Mouse (Mus musculus) kidney, postnatal 36 days (tissue): ENCODE measurements at regions not wholly inside any gene's neighbourhood (a gene's known extent, or its start where the extent isn't known, plus 50 kb on each side); places are given as distances from the start of the nearest gene placed in this dataset.

Source experiments
- DNase-seq, 2 experiments: peaks; one replicate each; pipeline ENCODE4 v3.0.0; 2021 to 2022; ENCODE audit warnings: mixed read lengths in 2 of 2

DNA sequence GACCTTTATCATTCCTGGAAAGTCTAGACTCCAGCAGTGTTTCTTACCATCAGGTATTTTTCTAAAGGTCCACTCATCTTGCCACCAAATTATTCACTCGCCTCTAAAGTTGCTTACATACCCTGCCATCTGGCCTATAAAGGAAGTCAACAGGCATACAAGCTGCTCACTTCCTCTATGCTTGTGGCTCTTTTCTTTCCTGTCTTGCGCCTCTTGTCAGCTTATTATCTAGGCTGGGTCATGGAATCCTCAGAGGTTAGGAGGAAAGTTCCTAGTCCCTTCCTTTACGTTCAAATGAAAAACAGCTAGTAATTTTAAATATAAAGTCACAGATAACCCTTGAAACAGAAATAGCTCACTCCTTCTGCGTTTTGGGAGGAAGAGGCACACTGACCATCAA, 97.9 kb downstream of the Lipi start:
- DNase-seq = no peak

GRCm38 (mm10) chr16:75483878-75484277, 102.0 kb downstream of the Lipi start:
- DNase-seq = no peak

DNA sequence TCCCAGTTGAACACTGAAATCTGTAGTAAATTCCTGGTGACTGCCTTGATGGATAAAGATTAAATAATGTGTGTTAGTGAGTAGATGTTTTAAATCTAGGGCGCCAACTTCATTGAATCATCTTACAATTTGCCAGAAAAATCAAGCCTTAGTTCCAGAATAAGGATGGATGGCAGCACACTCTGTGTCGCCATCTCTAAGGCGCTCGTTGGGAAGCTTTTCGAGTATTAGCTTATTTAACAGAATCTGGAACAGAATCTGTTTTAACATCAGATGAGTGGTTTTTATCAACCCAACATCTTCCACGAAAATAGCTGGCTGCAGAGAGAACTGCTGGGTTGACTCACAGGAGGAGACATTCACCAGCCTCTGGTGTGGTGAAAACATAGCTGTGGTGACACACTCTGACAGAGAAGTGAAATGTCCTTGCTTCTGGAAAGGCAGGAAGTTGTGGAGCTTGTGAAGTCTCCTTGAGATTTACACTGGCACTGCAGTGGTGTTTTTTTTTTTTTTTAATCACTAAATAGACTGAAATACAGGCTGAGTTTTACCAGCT, 120.4 kb downstream of the Lipi start:
- DNase-seq = no peak

- DNase-seq = no peak
These were observed 123.7 kb downstream of the Lipi start for GRCm38 (mm10) chr16:75462136-75462535.

- peak; percentile 0 to 24 for DNase-seq
These were observed 138.9 kb downstream of the Lipi start for GRCm38 (mm10) chr16:75446901-75447514.

GRCm38 (mm10) chr16:75439296-75439695, 146.6 kb downstream of the Lipi start:
- no peak for DNase-seq

DNA sequence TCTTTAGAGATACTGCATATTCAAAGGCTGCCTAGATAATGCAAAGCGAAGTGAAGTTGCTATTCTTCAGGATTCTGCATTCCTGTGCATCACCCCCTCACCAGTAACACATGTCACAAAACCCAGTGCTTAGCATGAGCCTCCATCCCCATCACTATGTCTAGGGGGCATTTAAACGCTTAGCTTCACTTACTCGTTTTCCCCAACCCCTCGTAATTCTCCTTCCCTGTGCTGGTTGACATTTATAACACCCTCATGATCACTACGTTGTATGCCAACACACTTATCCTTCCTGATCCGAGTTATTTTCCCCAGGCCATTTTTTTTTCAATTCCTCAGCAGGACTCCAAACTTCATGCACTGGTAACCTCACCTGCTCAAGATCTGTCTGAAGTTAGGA, 152.6 kb downstream of the Lipi start:
- no peak for DNase-seq

- DNase-seq = no peak
These were observed 201.2 kb downstream of the Lipi start for GRCm38 (mm10) chr16:75384526-75385222.

- DNase-seq = peak in 1 of 2 experiments; percentile 1
These were observed 204.7 kb downstream of the Lipi start for GRCm38 (mm10) chr16:75381191-75381590.

DNA sequence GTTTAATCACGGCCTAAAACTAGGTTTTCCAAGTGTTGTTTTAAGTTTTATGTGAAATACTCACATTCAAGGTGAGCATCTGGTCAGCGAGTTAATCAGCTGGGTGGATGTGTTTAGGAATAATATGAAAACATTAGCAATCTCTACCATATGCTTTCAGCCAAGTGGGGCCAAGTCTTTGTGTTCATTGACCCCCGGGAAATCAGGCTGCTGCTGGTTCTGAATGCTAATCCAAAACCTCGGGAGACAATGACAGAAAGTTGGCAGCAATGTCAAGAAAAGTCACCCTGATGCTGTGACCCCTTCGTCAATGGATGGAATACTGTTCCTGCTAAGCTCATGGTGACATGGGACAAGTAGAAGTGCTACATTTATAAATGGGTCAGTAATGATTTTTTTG, 216.2 kb downstream of the Lipi start:
- DNase-seq = no peak

GRCm38 (mm10) chr16:75366727-75367126, 219.1 kb downstream of the Lipi start:
- no peak for DNase-seq

DNA sequence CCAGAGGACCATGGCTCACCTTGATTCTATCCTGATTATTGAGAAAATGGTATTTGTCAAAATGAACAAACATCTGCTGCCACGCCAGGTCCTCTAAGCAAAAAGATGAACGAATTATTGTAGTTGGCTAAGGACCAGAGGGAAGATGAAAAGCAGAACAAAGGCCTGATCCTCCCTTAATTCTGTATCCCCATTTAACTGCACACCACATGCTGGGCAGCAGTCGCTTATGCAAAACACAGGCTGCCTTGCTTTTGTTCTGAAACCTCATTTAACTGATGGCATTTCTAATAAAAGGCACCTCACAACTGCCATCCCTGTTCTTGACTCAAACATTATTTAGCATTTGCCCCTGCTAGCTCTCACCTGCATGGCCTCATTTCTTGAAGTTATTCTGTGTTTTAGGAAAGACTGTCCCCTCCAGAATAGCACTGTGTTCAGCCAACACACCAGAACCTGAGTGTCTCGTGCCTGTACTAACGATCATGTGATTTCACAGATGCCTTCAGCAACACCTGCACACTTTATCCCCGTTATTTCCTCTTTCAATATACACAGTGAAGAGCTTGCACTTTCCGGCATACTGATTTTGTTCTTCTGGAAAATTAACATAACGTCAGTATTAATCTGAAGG, 220.4 kb downstream of the Lipi start:
- no peak for DNase-seq

DNA sequence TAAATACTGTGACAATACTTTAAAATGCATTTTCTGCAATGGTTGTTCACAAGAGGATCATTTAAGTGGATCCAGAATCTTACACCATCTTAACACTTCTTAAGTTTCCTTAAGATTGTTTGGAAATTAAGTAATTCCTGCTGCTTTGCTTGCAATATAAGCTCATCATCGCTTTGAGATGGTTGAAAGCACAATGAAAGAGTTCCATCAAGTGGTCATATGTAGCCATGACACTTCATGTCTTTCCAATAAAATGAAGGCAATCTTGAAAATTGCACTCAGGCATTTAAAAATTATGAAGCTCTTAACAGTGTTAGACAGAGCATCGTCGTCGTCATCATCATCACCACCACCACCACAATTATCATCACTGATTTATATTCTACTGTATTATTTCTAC, 223.8 kb downstream of the Lipi start:
- DNase-seq = no peak

DNA sequence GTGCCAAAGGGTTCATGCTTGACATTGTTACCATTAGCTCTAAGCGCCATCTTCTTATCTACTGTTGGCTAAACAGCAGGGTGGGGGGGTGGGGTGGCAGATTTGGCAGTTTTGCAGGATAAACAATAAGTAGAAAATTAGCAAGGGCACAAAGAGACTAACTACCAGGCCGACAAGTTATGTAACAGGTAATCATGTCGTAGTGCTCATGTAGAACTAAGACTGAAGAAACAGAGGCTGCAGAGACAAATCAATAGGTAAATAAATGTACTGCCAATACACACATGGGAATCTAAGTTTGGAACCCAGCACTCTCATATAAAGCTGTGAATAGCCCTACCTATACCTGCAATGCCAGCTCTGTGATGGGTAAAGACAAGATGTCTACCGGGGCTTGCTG, 225.1 kb downstream of the Lipi start:
- no peak for DNase-seq

DNA sequence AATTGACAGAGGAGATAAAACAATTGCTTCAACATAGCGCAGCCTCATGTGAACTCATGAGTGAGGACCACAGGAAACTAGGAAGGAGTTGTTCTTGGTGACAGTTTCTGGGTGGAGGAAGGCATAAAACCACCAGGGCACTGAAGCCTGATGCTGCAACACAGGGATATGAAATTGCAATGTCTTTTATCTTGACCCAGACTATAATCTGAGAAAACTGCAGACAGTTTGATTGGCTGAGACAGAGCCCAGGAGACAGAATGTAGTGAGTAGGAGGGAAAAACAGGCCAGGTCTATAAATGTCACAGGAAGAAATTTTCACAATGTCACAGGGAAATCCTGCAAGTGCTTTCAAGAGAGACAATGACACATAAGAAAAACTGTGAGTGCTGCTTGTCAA, 232.5 kb downstream of the Lipi start:
- no peak for DNase-seq

- DNase-seq = no peak
These were observed 241.5 kb downstream of the Lipi start for GRCm38 (mm10) chr16:75344201-75344927.

- no peak for DNase-seq
These were observed 242.6 kb downstream of the Lipi start for GRCm38 (mm10) chr16:75343028-75343901.

DNA sequence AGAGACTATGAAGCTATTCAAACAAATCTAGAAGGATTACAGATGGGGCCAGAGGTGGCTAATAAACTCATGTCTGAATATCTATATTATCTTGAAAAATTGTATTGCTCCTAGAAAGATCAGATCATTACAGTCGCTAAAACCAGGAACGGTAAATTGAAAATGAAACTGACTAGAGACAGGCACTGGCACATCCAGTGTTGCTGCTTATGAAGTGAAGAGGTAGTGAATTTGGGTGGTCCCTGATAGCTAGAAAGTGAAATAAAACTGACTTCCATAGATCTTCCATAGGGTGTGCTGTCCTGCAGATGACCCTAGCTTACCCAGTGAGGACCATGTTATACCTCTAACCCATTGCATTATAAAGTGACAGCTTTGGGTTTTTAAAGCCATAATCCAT, 251.6 kb downstream of the Lipi start:
- no peak for DNase-seq

GRCm38 (mm10) chr16:75333750-75334149, 252.1 kb downstream of the Lipi start:
- no peak for DNase-seq

DNA sequence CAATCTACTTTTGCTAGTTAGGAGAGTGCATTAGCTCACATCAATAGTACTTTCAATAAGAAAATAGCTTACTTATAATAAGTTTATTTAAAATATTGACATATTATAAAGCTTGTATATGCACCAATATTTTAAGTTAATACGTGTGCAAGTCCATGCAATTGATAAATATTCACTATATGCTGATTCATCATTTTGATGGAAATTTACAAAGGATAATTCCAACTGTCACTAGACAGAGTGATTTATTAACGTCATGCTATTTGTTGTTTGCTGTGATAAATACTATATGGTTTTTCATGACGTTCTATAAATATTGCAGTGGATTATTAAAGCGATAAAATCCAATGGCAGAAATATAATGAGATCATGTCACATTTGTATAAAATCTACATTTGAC, 253.0 kb downstream of the Lipi start:
- DNase-seq = no peak

- DNase-seq = no peak
These were observed 260.6 kb downstream of the Lipi start for GRCm38 (mm10) chr16:75325296-75325695.

- DNase-seq = no peak
These were observed 281.1 kb downstream of the Lipi start for GRCm38 (mm10) chr16:75304743-75305142.
